Mouse (Mus musculus) adrenal gland, adult (tissue): ENCODE data around the gene Rplp0.
"Not testable (repeated sequence)": the region's sequence is repeated elsewhere in the genome, so short reads cannot be mapped to it uniquely, and the experiment has no call there.

Experiments
- DNase-seq, 2 experiments: peaks; one replicate each; pipeline ENCODE4 v3.0.0; 2022 to 2023; ENCODE audit warnings: low spot score in 1 of 2; ENCODE audit not compliant: inconsistent age in 2 of 2

Gene Rplp0

DNA sequence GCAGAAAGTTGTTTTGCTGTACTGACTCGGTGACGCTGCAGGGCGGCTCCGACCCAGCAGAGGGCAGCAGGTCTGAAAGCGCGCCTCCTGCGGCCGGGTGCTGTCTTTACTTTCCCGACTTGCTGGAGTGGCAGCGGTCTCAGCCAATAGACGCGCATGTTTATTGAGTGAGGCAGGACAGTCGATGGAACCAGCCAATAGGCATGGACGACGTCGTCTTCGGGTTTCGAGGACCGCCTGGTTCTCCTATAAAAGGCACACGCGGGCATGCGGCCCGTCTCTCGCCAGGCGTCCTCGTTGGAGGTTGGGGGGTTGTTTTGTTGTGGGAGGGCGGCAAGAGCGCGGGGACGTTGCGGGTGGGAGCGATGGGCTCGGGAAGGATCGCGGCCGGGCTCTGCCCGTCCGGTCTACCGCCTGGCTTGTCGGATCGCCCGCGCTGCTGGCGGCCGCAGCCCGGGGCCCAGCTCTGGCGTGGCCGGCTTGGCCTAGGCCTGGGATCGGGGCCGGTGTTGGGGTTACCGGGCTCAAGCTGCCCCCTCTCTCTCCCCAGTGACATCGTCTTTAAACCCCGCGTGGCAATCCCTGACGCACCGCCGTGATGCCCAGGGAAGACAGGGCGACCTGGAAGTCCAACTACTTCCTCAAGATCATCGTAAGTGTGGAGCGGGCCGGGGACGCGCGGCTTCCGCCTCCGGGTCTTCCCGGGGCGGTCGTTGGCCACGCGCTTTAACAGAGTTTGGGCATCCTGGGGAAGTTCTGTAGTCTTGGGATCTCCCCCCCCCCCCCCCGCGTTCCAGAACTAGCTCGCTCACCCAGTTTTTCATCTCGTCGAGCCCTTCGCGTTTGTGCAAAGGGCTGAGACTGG, at the start of gene Rplp0:
TSS of gene Rplp0 (plus strand) at position 231 of the 865 bp plus-strand sequence.
- peak; percentile 99 to 100 for DNase-seq

DNA sequence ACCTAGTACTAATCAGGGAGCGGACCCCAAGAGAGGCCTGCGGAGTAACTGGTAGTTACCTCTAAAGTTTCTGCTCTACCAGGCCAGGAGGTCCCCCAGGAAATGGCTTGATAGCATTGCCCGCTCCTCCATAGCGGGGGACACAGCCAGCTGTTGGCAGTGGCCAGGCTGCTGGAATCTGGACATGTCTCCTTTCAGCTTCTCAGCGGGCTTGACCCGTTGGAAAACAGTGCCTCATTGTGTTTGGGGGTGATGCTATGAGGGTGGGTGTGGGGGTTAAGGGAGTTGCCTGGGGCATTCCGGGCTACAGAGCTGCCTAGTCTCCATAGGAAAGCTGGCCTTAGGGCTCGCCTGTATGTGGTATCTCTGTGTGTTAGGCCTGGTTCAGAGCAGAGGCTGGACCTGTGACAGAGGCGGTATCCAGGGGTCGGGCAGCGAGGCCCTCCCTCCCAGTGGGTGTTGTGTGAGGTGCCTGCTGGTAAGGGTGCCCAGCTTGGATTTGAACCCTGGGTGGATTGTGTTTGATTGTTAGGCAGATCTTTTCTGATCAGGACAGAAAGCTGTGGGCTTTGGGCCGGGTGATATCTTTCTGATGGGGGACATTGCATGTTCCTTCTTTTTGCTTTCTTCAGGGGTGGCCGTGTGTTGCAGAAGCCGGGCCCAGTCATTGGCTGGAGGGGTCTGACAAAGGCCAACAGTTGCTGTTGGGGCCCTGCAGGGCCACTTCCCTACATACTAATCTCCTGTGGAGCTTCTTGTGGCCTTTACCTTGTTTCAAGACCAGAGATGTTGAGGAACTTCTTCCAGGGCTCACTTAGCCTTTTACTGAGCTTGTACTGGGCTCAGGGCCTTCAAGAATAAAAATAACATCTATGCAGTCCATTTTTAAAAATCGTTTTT, 49.2 kb upstream of the Rplp0 start:
- no peak for DNase-seq

- DNase-seq = no peak
Observed at GRCm38 (mm10) chr5:115512375-115512774, 46.9 kb upstream of the Rplp0 start.

- DNase-seq = no peak
Observed at GRCm38 (mm10) chr5:115513246-115513645, 46.0 kb upstream of the Rplp0 start.

DNA sequence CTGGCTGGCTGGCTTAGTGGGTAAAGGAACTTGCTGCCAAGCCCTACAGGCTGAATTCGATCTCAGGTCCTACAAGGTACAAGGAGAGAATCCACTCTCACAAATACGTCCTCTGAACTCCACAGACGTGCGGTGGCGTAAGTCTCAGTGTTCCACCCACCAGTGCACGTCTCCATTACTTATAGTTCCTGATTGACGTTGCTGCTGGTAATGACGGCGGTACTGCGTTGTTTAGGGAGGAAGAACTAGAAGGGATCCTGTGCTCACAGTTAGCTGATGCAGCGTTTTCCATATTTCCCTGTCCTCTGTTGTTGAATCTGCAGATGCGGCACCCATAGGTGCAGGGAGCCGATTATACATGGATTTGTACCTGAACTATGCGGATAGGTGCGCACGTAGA, 45.5 kb upstream of the Rplp0 start:
- peak in 1 of 2 experiments; percentile 37 for DNase-seq

GRCm38 (mm10) chr5:115514346-115514745, 44.9 kb upstream of the Rplp0 start:
- DNase-seq = no peak

- DNase-seq = peak; percentile 50 to 76
Observed at GRCm38 (mm10) chr5:115514896-115515587, 44.2 kb upstream of the Rplp0 start.

- DNase-seq = peak; percentile 59 to 75
Observed at GRCm38 (mm10) chr5:115516081-115516907, 43.0 kb upstream of the Rplp0 start.

DNA sequence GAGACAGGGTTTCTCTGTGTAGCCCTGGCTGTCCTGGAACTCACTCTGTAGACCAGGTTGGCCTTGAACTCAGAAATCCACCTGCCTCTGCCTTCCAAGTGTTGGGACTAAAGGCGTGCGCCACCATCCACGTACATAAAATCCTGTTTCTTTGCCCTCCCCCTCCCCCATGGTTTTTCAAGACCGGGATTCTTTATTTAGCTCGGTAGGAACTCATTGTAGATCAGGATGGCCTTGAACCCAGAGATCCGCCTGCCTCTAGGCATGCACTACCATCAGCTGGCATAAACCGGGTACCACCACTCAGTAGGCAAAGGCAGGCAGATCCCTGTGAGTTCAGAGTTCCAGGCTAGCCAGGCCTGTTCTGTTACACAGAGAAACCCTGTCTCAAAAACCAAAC, 42.4 kb upstream of the Rplp0 start:
- no peak for DNase-seq

GRCm38 (mm10) chr5:115517501-115517900, 41.8 kb upstream of the Rplp0 start:
- no peak for DNase-seq

DNA sequence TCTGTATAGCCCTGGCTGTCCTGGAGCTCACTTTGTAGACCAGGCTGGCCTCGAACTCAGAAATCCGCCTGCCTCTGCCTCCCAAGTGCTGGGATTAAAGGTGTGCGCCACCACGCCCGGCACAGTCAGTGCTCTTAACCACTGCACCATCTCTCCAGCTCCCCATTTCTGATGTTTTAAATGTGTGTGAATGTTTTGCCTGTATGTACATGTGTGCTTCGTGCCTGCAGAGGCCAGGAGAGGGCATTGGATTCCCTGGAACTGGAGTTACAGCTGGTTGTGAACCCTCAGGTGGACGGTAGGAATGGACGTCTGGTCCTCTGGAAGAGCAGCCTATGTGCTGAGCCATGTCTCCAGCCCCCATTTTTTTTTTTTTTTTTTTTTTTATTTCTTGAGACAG, 41.1 kb upstream of the Rplp0 start:
- not testable (repeated sequence) for DNase-seq

- peak; percentile 59 to 77 for DNase-seq
Observed at GRCm38 (mm10) chr5:115520325-115520869, 38.9 kb upstream of the Rplp0 start.

GRCm38 (mm10) chr5:115521553-115522461, 37.5 kb upstream of the Rplp0 start:
- peak; percentile 63 to 81 for DNase-seq

DNA sequence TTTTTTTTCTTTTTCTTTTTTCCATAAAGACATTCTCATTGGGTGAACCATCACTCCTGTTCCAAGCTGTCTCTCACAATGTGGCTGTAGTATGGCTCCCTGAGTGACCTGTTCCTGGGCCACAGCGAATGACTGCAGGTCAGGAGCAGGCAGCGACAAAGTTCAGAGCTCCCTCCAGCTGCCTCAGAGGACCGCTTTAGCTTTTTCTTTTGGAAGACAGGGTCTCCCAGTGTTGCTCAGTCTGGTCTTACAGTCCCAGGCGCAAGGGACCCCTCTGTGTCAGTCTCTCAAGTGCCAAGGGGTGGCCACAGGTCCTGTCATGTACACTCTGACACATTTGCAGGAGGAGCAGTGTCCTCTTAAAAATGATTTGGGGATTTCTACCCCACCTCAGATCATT, 36.7 kb upstream of the Rplp0 start:
- no peak for DNase-seq

DNA sequence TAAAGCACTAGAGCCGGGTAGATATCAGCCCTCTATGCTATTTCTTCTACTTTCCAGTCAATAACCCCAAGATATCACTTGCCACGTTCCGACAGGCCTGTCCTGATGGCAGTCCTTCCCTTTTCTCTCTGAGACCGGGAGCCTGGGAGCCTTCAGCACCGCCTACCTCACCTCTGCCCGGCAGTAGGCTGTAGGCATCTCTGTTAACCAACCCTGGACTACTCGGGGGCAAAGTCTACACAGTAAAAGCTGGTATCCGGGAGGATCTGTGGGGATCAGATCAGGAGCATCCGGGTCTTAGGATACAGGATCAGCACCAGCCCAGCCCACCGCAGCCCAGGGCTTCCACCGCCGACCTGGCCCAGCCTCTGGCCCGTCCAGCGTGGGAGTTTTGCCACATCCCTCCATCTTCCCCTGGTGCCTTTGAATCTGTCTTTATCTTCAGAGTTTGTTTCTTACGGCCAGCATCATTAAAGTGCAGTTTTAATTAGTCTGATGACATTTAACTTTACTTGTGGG, 36.2 kb upstream of the Rplp0 start:
- no peak for DNase-seq

DNA sequence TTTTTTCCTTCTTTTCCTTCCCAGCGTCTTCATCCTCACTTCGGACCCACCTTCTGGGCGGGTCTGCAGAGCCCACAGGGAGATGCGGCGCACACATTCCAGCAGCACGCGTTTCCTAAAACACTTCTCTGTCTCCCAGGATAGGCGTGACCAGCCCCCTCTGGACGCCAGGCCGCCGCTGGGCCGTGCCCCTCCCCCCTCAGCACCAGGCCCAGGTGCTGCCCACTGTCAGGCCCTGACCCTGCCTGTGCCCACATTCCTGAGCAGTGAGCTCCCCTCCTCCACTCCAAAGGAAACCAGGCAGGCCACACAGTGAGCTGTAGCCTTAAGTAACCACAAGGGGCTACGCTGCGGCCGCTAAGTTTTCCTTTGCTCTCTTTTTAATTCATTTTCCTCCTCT, 35.3 kb upstream of the Rplp0 start:
- DNase-seq = peak in 1 of 2 experiments; percentile 47

DNA sequence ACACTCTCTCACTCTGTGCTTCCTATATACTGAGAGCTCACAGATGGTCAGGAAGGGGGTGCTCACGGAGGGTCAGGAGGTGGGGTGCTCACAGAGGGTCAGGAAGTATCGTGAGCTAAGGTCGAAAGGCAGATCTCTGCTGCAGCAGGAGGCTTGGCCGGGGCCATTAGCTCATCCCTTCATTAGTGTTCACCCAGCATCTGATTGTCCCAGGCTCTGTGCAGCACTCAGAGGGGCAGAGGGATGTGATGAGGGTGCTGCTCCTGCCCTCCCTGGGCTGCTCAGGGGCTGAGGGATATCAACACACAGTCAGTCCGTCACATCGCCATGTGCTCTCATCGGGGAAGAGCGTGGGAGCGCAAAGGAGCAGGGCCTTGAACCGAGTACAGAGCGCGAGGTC, 34.8 kb upstream of the Rplp0 start:
- no peak for DNase-seq

DNA sequence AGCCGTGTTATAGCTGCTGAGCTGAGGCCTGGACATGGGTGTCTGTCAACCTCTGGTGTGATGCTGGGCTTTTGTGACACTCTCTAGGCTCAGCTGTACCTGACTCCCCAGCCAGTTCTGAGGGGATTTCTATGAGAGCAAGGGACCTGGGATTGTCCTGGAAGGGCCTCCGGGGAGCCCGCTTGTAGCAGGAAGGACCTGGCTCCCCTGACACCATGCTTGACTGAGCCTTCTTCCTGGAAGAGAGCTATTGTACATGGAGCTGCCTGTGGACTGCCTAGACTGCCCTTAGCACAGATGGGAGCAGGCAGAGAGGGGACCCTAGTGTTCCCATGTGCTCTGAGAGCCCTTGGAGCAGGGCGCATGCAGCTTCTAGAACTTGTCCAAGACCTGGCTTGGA, 33.9 kb upstream of the Rplp0 start:
- DNase-seq = peak in 1 of 2 experiments; percentile 41

- DNase-seq = no peak
Observed at GRCm38 (mm10) chr5:115525943-115526342, 33.3 kb upstream of the Rplp0 start.
